Mouse (Mus musculus) stomach, embryonic 14.5 days (tissue): Measurements from ENCODE around the gene Rbm19. TPM values are rescaled to one million over a fixed set of nuclear protein-coding genes. Genes with fewer than 3 reads are reported as not detected.

ENCODE experiments used
- ATAC-seq: fragments of 200-750 bp; cut with Nextera tagmentation; 2 replicates; pipeline ENCODE4 v1.8.0; 2017; ENCODE audit warnings: low read depth, moderate TSS enrichment; ENCODE audit not compliant: insufficient number of reproducible peaks, insufficient read depth, low FRiP score
- H3K27ac ChIP-seq: fragments of 300-500 bp; sonication (generic); 2 replicates; pipeline ENCODE4 v1.5.1; 2014; ENCODE audit warnings: mild to moderate bottlenecking, low read length, moderate library complexity, mixed read lengths
- H3K27me3 ChIP-seq: fragments of 300-500 bp; sonication (generic); 2 replicates; pipeline ENCODE4 v1.6.1; 2014; ENCODE audit warnings: low read length, control low read depth, mixed read lengths; ENCODE audit not compliant: control insufficient read depth, insufficient read depth
- H3K36me3 ChIP-seq: fragments of 300-500 bp; sonication (generic); 2 replicates; pipeline ENCODE4 v1.6.1; 2014; ENCODE audit warnings: mild to moderate bottlenecking, control low read depth, low read length, moderate library complexity, mixed read lengths; ENCODE audit not compliant: control insufficient read depth, insufficient read depth
- H3K4me1 ChIP-seq: fragments of 300-500 bp; sonication (generic); 2 replicates; pipeline ENCODE4 v1.6.1; 2014; ENCODE audit warnings: low read length, control low read depth, mixed read lengths; ENCODE audit not compliant: control insufficient read depth, insufficient read depth
- H3K4me2 ChIP-seq: fragments of 300-500 bp; sonication (generic); replicated peaks from 2 replicates; pipeline ENCODE4 v1.6.1; 2014; ENCODE audit warnings: low read depth, low read length, control low read depth
- H3K4me3 ChIP-seq: fragments of 300-500 bp; sonication (generic); 2 replicates; pipeline ENCODE4 v1.5.1; 2014; ENCODE audit warnings: low read depth, low read length, control low read depth
- H3K9ac ChIP-seq: fragments of 300-500 bp; sonication (generic); replicated peaks from 2 replicates; pipeline ENCODE4 v1.6.1; 2014; ENCODE audit warnings: low read depth, mild to moderate bottlenecking, control low read depth, low read length, moderate library complexity, mixed read lengths
- H3K9me3 ChIP-seq: fragments of 300-500 bp; sonication (generic); 2 replicates; pipeline ENCODE4 v1.6.1; 2016; ENCODE audit warnings: low read depth, low read length, control low read depth; ENCODE audit not compliant: control insufficient read depth
- WGBS: fragments of 180-500 bp; shearing (Covaris S2); extraction: QIAGEN DNeasy Blood & Tissue Kit; methylation state at CpG from one replicate; pipeline ENCODE4 v1.1.7; 2014; 5-methylcytosine and 5-hydroxymethylcytosine counted together
- polyA plus RNA-seq: library from polyadenylated mRNA; unstranded; fragments of >200 nt; fragmentation: Nextera tagmentation; extraction: Ambion mirVana; gene quantifications from 2 replicates; pipeline ENCODE4 v1.2.1, GENCODE M21; 2014

The Rbm19 gene
- polyA plus RNA-seq: 21.6 and 22.4 TPM in 2 replicates

DNA sequence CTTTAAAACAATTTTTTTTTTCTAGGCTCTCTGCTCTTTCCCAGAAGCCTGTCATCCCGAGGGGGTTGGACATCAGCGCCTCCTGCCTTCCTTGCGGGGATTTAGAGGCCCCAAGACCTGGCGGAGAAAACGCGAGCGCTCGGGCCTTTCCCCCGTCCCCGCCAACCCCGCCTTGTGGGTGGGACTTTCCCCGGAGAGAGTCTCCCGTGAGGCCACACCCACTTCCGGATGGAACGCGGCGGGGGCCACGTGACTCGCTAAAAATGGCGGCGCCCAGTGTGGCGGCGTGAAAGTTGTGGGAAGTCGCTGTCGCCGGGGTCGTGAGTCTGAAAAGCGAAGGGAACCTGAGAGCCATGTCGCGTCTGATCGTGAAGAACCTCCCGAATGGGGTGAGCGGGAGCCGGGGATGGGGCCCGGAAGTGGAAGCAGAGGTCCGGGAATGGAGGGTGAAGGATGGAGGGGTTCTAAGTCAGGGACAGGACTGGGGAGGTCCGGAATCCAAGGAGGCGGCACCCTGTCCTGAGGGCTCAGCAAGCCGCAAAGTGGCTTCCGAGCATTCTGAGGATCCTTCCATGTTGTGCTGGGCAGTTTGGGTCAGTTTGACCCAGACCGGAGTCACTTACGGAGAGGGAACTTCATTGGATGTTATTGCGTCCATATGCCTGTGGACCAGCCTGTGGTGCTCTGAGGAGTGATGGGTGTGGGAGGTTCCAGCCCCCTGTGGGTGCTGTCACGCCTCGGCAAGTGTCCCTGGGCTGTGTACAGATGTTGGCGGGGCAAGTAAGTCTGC, at the start of gene Rbm19:
TSS of gene Rbm19 (plus strand) at position 205 of the 790 bp plus-strand sequence.
- H3K27ac ChIP-seq: no peak within 1 kb of the TSS
- peak; percentile 87 for ATAC-seq
- H3K9me3 ChIP-seq: no peaks in the 10 kb centered on the region
- peak within 1 kb of the TSS; percentile 86 for H3K4me2 ChIP-seq
- H3K9ac ChIP-seq: peak within 1 kb of the TSS; percentile 58
- peaks cover 16% of the 10 kb centered on the region for H3K36me3 ChIP-seq
- 0 out of 2 replicates have a peak, but pooled peaks cover 3% of the 10 kb centered on the region for H3K4me1 ChIP-seq
- WGBS: under 1% methylated on average over 46 of the region's 46 CpGs
- peak within 1 kb of the TSS; percentile 87 for H3K4me3 ChIP-seq
- H3K27me3 ChIP-seq: no peaks in the 10 kb centered on the region

DNA sequence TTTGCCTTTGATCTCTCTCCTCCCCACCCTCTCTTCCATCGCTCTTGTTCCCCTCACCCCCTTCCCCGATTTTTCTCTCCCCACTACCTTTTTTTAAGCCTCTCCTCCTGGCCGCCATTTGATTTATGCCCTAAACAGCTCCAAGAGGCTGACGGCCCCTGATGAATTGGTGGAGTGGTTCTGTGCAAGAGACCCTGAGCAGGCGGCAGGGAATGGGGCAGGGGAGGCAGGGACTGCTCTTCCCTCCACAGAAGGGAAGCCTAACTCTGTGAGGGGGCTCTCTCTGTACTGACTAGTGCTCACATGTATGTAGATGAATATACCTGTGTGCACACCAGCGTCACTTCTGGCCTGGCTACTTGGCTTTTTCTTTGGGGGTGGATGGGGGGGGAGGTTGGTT, 49.0 kb upstream of the Rbm19 start:
- Histone ChIP-seq H3K4me2 (no peak overlapping the region), H3K9me3 (no peaks in the 10 kb centered on the region), H3K4me3 (no peak overlapping the region), H3K9ac (no peak overlapping the region), H3K27me3 (no peaks in the 10 kb centered on the region), H3K36me3 (no peaks in the 10 kb centered on the region), H3K4me1 (no peaks in the 10 kb centered on the region; the same call in 1 of the 2 replicates), H3K27ac (no peak overlapping the region)
- no peak for ATAC-seq
- WGBS: 8% methylated on average over 6 of the region's 6 CpGs

- H3K9ac ChIP-seq: no peak overlapping the region
- H3K27me3 ChIP-seq: no peaks in the 10 kb centered on the region
- H3K9me3 ChIP-seq: no peaks in the 10 kb centered on the region
- ATAC-seq: no peak
- H3K4me1 ChIP-seq: 0 out of 2 replicates have a peak, but pooled peaks cover 6% of the 10 kb centered on the region
- no peak overlapping the region for H3K27ac ChIP-seq
- H3K4me2 ChIP-seq: no peak overlapping the region
- H3K4me3 ChIP-seq: no peak overlapping the region
- no peaks in the 10 kb centered on the region for H3K36me3 ChIP-seq
- 21% methylated on average over 9 of the region's 9 CpGs for WGBS
Observed at GRCm38 (mm10) chr5:120074101-120074500, 42.2 kb upstream of the Rbm19 start.

DNA sequence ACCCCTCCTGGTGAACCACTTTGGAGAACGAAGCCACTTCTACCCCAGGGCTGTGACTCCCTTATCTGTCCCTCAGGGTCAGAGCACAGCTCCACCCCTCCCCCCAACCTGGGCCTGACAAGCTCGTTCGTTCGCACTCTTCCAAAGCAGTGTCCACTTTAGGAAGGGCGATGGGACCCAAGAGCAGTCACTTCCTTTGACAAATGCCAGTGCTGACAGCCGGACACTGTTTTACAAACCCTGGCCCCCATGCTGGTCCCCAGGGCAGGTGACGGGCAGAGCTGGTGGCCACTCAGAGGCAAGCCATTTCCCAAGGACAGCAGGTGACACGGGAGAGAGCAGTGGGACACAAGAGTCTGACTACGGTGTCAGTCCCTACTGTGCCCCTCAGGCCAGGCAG, 36.2 kb upstream of the Rbm19 start:
- H3K27ac ChIP-seq: no peak overlapping the region
- H3K9ac ChIP-seq: no peak overlapping the region
- H3K27me3 ChIP-seq: no peaks in the 10 kb centered on the region
- 36% methylated on average over 9 of the region's 9 CpGs for WGBS
- no peaks in the 10 kb centered on the region for H3K36me3 ChIP-seq
- H3K9me3 ChIP-seq: no peaks in the 10 kb centered on the region
- no peak overlapping the region for H3K4me3 ChIP-seq
- H3K4me1 ChIP-seq: no peaks in the 10 kb centered on the region
- ATAC-seq: no peak
- H3K4me2 ChIP-seq: no peak overlapping the region

- Histone ChIP-seq H3K9ac (no peak overlapping the region), H3K4me1 (no peaks in the 10 kb centered on the region), H3K36me3 (no peaks in the 10 kb centered on the region), H3K4me2 (no peak overlapping the region), H3K27me3 (no peaks in the 10 kb centered on the region), H3K27ac (no peak overlapping the region), H3K9me3 (no peaks in the 10 kb centered on the region), H3K4me3 (no peak overlapping the region)
- WGBS: 77% methylated on average over 6 of the region's 6 CpGs
- no peak for ATAC-seq
Observed at GRCm38 (mm10) chr5:120080468-120080867, 35.8 kb upstream of the Rbm19 start.

- Histone ChIP-seq H3K27me3 (peaks cover 4% of the 10 kb centered on the region; the same call in 1 of the 2 replicates), H3K27ac (no peak overlapping the region), H3K9ac (no peak overlapping the region), H3K4me3 (no peak overlapping the region), H3K4me1 (no peaks in the 10 kb centered on the region), H3K4me2 (no peak overlapping the region), H3K9me3 (no peaks in the 10 kb centered on the region), H3K36me3 (no peaks in the 10 kb centered on the region)
- no peak for ATAC-seq
- WGBS: 2% methylated on average over 16 of the region's 16 CpGs
Observed at GRCm38 (mm10) chr5:120088561-120088960, 27.7 kb upstream of the Rbm19 start.

- no peak for ATAC-seq
Observed at GRCm38 (mm10) chr5:120094602-120095001, 21.7 kb upstream of the Rbm19 start.

DNA sequence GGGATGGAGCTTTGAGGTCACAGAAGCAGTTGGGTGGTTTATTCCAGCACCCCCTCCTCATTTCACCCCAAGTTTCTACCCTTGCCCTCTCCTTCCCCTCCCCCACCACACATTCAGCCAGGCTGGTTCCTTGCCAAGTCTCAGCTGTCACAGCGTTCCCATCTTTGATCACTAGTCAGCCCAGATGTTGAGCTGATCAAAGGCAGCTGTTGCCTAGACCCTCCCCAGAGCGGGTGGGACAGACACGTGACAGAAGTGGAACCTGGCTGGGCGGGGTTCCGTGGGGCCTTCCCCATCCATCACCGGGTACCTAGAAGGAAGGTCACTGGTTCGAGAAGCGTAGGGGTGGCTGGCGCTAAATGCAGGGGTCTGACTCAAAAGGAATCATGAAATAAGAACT, 19.2 kb upstream of the Rbm19 start:
- no peaks in the 10 kb centered on the region for H3K9me3 ChIP-seq
- no peak overlapping the region for H3K4me2 ChIP-seq
- ATAC-seq: no peak
- H3K9ac ChIP-seq: no peak overlapping the region
- no peak overlapping the region for H3K27ac ChIP-seq
- H3K4me3 ChIP-seq: no peak overlapping the region
- no peaks in the 10 kb centered on the region for H3K27me3 ChIP-seq
- 36% methylated on average over 9 of the region's 9 CpGs for WGBS
- H3K36me3 ChIP-seq: no peaks in the 10 kb centered on the region
- no peaks in the 10 kb centered on the region for H3K4me1 ChIP-seq

More at GRCm38 (mm10) chr5:120094602-120095001, 21.7 kb upstream of the Rbm19 start:
- H3K4me1 ChIP-seq: no peaks in the 10 kb centered on the region
- H3K9me3 ChIP-seq: no peaks in the 10 kb centered on the region
- H3K4me2 ChIP-seq: no peak overlapping the region
- H3K27me3 ChIP-seq: peaks cover 4% of the 10 kb centered on the region; the same call in 1 of the 2 replicates
- no peak overlapping the region for H3K27ac ChIP-seq
- WGBS: 60% methylated on average over 7 of the region's 7 CpGs
- H3K4me3 ChIP-seq: no peak overlapping the region
- no peak overlapping the region for H3K9ac ChIP-seq
- no peaks in the 10 kb centered on the region for H3K36me3 ChIP-seq
